Mouse (Mus musculus): ENCODE results near the gene Cog7. TPM values are rescaled to one million over a fixed set of nuclear protein-coding genes. Genes with fewer than 3 reads are reported as not detected.

The Cog7 gene
- polyA plus RNA-seq, 1 experiment from 2014 or later, result 20.7 TPM

DNA sequence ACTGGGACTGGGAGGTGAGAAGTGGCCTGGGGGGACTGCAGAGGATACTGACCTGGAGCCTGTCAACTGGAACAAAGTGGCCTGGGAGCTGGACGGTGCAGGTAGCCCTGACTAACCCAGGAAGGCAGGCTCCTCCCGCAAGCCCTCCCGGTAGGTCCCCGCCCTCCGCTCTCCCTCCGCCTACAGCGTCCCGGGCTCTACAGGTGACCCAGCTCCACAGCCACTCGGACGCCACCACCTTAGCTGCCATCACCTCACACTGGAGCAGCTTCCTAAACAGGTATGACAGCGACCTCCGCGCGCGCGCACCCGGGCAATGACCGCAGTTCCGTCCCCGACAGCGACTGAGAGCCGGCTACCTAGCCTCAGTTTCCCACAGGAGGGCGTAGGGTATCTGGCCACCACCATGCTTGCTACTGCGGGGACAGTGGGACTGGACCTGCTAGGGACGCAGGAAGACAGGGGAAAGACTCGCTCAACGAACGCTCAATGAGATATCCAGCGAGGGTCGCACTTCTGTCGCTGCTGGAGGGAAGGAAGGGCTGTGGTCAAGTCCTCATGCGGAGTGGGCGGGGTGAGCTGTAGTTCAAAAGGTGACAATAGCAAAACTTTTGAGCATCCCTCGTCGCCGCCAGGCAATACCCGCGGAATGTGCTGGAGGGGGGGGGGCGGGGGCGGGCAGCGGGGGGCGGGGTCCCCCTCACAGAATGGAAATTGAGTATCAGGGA is 116.5 kb downstream of the Cog7 start, which contains the start of gene Scnn1b:
Scnn1b (plus strand) TSS at position 181 of the 728 bp plus-strand sequence.
- H3K4me2 ChIP-seq, result peak within 1 kb of the TSS; percentile 51
- no peak within 1 kb of the TSS for H3K9ac ChIP-seq (ENCODE audit: low read depth, low read length)
- 4% methylated on average over 40 of the region's 42 CpGs for WGBS
- H3K4me3 ChIP-seq (ENCODE audit: low read depth, low read length), result peak within 1 kb of the TSS; percentile 27; the same call in 1 of the 2 replicates
- H3K27ac ChIP-seq (ENCODE audit: low read depth, low read length), result no peak within 1 kb of the TSS
- H3K36me3 ChIP-seq (ENCODE audit: control insufficient read depth, insufficient read depth, low read length), result no peaks in the 10 kb centered on the region
- no peaks in the 10 kb centered on the region; the same call in 1 of the 2 replicates for H3K4me1 ChIP-seq (replicated peaks; ENCODE audit: control insufficient read depth, insufficient read depth, low read length)
- ATAC-seq (replicated peaks; ENCODE audit: low FRiP score) (no peak), DNase-seq (ENCODE audit: low spot score) (no peak)
- H3K9me3 ChIP-seq (ENCODE audit: control insufficient read depth, low read length), result no peaks in the 10 kb centered on the region
- peaks cover 30% of the 10 kb centered on the region for H3K27me3 ChIP-seq (replicated peaks; ENCODE audit: control insufficient read depth, insufficient read depth, low read length)

- H3K9me3 ChIP-seq (ENCODE audit: control insufficient read depth, low read length), result no peaks in the 10 kb centered on the region
- DNase-seq (ENCODE audit: low spot score) (no peak), ATAC-seq (replicated peaks; ENCODE audit: low FRiP score) (no peak)
- H3K36me3 ChIP-seq (ENCODE audit: control insufficient read depth, insufficient read depth, low read length), result no peaks in the 10 kb centered on the region
- WGBS, result 74% methylated on average over 8 of the region's 8 CpGs
- H3K4me3 ChIP-seq (ENCODE audit: low read depth, low read length), result no peak overlapping the region
- no peaks in the 10 kb centered on the region for H3K4me1 ChIP-seq (replicated peaks; ENCODE audit: control insufficient read depth, insufficient read depth, low read length)
- H3K4me2 ChIP-seq, result no peak overlapping the region
- no peak overlapping the region for H3K27ac ChIP-seq (ENCODE audit: low read depth, low read length)
- no peak overlapping the region for H3K9ac ChIP-seq (ENCODE audit: low read depth, low read length)
- H3K27me3 ChIP-seq (replicated peaks; ENCODE audit: control insufficient read depth, insufficient read depth, low read length), result peaks cover 5% of the 10 kb centered on the region
Observed at GRCm38 (mm10) chr7:121858939-121859338, 122.6 kb downstream of the Cog7 start.

- no peaks in the 10 kb centered on the region for H3K36me3 ChIP-seq (ENCODE audit: control insufficient read depth, insufficient read depth, low read length)
- no peaks in the 10 kb centered on the region for H3K4me1 ChIP-seq (replicated peaks; ENCODE audit: control insufficient read depth, insufficient read depth, low read length)
- ATAC-seq (replicated peaks; ENCODE audit: low FRiP score), result no peak
- no peak for DNase-seq (ENCODE audit: low spot score)
- no peak overlapping the region for H3K9ac ChIP-seq (ENCODE audit: low read depth, low read length)
- no peaks in the 10 kb centered on the region for H3K9me3 ChIP-seq (ENCODE audit: control insufficient read depth, low read length)
- WGBS, result 70% methylated on average over 11 of the region's 11 CpGs
- H3K4me2 ChIP-seq, result no peak overlapping the region
- no peak overlapping the region for H3K4me3 ChIP-seq (ENCODE audit: low read depth, low read length)
- H3K27me3 ChIP-seq (replicated peaks; ENCODE audit: control insufficient read depth, insufficient read depth, low read length), result no peaks in the 10 kb centered on the region
- H3K27ac ChIP-seq (ENCODE audit: low read depth, low read length), result no peak overlapping the region
Observed at GRCm38 (mm10) chr7:121857177-121857884, 124.2 kb downstream of the Cog7 start.

GRCm38 (mm10) chr7:121848537-121849168 is 132.9 kb downstream of the Cog7 start:
- H3K4me1 ChIP-seq (replicated peaks; ENCODE audit: control insufficient read depth, insufficient read depth, low read length), result no peaks in the 10 kb centered on the region
- H3K9me3 ChIP-seq (ENCODE audit: control insufficient read depth, low read length), result no peaks in the 10 kb centered on the region
- no peaks in the 10 kb centered on the region for H3K36me3 ChIP-seq (ENCODE audit: control insufficient read depth, insufficient read depth, low read length)
- no peak overlapping the region for H3K9ac ChIP-seq (ENCODE audit: low read depth, low read length)
- WGBS, result 77% methylated on average over 8 of the region's 9 CpGs
- H3K27me3 ChIP-seq (replicated peaks; ENCODE audit: control insufficient read depth, insufficient read depth, low read length), result no peaks in the 10 kb centered on the region
- DNase-seq (ENCODE audit: low spot score) (no peak), ATAC-seq (replicated peaks; ENCODE audit: low FRiP score) (0 out of 2 replicates have a peak, but pooled peaks have one; percentile 23)
- no peak overlapping the region for H3K27ac ChIP-seq (ENCODE audit: low read depth, low read length)
- H3K4me3 ChIP-seq (ENCODE audit: low read depth, low read length), result no peak overlapping the region
- H3K4me2 ChIP-seq, result no peak overlapping the region

GRCm38 (mm10) chr7:121845964-121846363 is 135.5 kb downstream of the Cog7 start:
- no peaks in the 10 kb centered on the region for H3K9me3 ChIP-seq (ENCODE audit: control insufficient read depth, low read length)
- no peak overlapping the region for H3K9ac ChIP-seq (ENCODE audit: low read depth, low read length)
- no peaks in the 10 kb centered on the region for H3K27me3 ChIP-seq (replicated peaks; ENCODE audit: control insufficient read depth, insufficient read depth, low read length)
- ATAC-seq (replicated peaks; ENCODE audit: low FRiP score), result no peak
- H3K36me3 ChIP-seq (ENCODE audit: control insufficient read depth, insufficient read depth, low read length), result no peaks in the 10 kb centered on the region
- H3K4me2 ChIP-seq, result no peak overlapping the region
- 67% methylated on average over 6 of the region's 6 CpGs for WGBS
- H3K4me3 ChIP-seq (ENCODE audit: low read depth, low read length), result no peak overlapping the region
- no peak for DNase-seq (ENCODE audit: low spot score)
- no peaks in the 10 kb centered on the region for H3K4me1 ChIP-seq (replicated peaks; ENCODE audit: control insufficient read depth, insufficient read depth, low read length)
- no peak overlapping the region for H3K27ac ChIP-seq (ENCODE audit: low read depth, low read length)

- no peaks in the 10 kb centered on the region for H3K4me1 ChIP-seq (replicated peaks; ENCODE audit: control insufficient read depth, insufficient read depth, low read length)
- no peaks in the 10 kb centered on the region for H3K27me3 ChIP-seq (replicated peaks; ENCODE audit: control insufficient read depth, insufficient read depth, low read length)
- no peak overlapping the region for H3K4me3 ChIP-seq (ENCODE audit: low read depth, low read length)
- ATAC-seq (replicated peaks; ENCODE audit: low FRiP score) (no peak), DNase-seq (ENCODE audit: low spot score) (no peak)
- no peaks in the 10 kb centered on the region for H3K36me3 ChIP-seq (ENCODE audit: control insufficient read depth, insufficient read depth, low read length)
- no peaks in the 10 kb centered on the region for H3K9me3 ChIP-seq (ENCODE audit: control insufficient read depth, low read length)
- 60% methylated on average over 6 of the region's 6 CpGs for WGBS
- H3K4me2 ChIP-seq, result no peak overlapping the region
- H3K9ac ChIP-seq (ENCODE audit: low read depth, low read length), result no peak overlapping the region
- H3K27ac ChIP-seq (ENCODE audit: low read depth, low read length), result no peak overlapping the region
Observed at GRCm38 (mm10) chr7:121842234-121842633, 139.3 kb downstream of the Cog7 start.

- DNase-seq (ENCODE audit: low spot score) (no peak), ATAC-seq (replicated peaks; ENCODE audit: low FRiP score) (no peak)
- 76% methylated on average over 7 of the region's 7 CpGs for WGBS
- no peak overlapping the region for H3K4me2 ChIP-seq
- H3K27ac ChIP-seq (ENCODE audit: low read depth, low read length), result no peak overlapping the region
- H3K27me3 ChIP-seq (replicated peaks; ENCODE audit: control insufficient read depth, insufficient read depth, low read length), result no peaks in the 10 kb centered on the region
- no peak overlapping the region for H3K9ac ChIP-seq (ENCODE audit: low read depth, low read length)
- no peaks in the 10 kb centered on the region for H3K9me3 ChIP-seq (ENCODE audit: control insufficient read depth, low read length)
- no peak overlapping the region for H3K4me3 ChIP-seq (ENCODE audit: low read depth, low read length)
- H3K36me3 ChIP-seq (ENCODE audit: control insufficient read depth, insufficient read depth, low read length), result no peaks in the 10 kb centered on the region
- no peaks in the 10 kb centered on the region for H3K4me1 ChIP-seq (replicated peaks; ENCODE audit: control insufficient read depth, insufficient read depth, low read length)
Observed at GRCm38 (mm10) chr7:121840810-121841209, 140.7 kb downstream of the Cog7 start.

- Histone ChIP-seq H3K36me3 (ENCODE audit: control insufficient read depth, insufficient read depth, low read length) (no peaks in the 10 kb centered on the region), H3K4me3 (ENCODE audit: low read depth, low read length) (no peak overlapping the region), H3K4me2 (no peak overlapping the region), H3K27ac (ENCODE audit: low read depth, low read length) (no peak overlapping the region), H3K9me3 (ENCODE audit: control insufficient read depth, low read length) (0 out of 2 replicates have a peak, but pooled peaks cover 4% of the 10 kb centered on the region), H3K27me3 (replicated peaks; ENCODE audit: control insufficient read depth, insufficient read depth, low read length) (no peaks in the 10 kb centered on the region), H3K9ac (ENCODE audit: low read depth, low read length) (no peak overlapping the region), H3K4me1 (replicated peaks; ENCODE audit: control insufficient read depth, insufficient read depth, low read length) (no peaks in the 10 kb centered on the region)
- DNase-seq (ENCODE audit: low spot score) (no peak), ATAC-seq (replicated peaks; ENCODE audit: low FRiP score) (no peak)
- WGBS, result 83% methylated on average over 7 of the region's 7 CpGs
Observed at GRCm38 (mm10) chr7:121836827-121837226, 144.7 kb downstream of the Cog7 start.
